Comparison of ENCODE assay signal across 10 mouse cellular contexts in genomic region chr15:94045131-94045756, GRCm38 (mm10).
DNase-seq lines count a peak whose midpoint lies in the region; ATAC-seq and TF ChIP-seq lines count a peak whose summit lies in the region.
"Had no signal": no experiment of that assay in that cellular context is flagged by ENCODE, and none has a peak within 500 bp of the region (broad histone marks: within the 10 kb centered on the region; RNA-seq: fewer than 3 reads in every experiment).

No protein-coding gene starts in this region.

- peak; percentile 33 to 54 for DNase-seq in frontal cortex, adult 2 months (ENCODE audit: extremely low spot score in 1 of 2, low spot score in 1 of 2)
- no peak for DNase-seq in frontal cortex, postnatal 10 days (ENCODE audit: low spot score in 2 of 2)
- DNase-seq in right cerebral cortex, adult 18-20 months, result peak; percentile 56
- DNase-seq in right cerebral cortex, postnatal 4 days, result no peak
- peak; percentile 71 for DNase-seq in layer of hippocampus, adult 9-11 months
- DNase-seq in stomach, postnatal 0 days (ENCODE audit: low spot score), result peak; percentile 22
- DNase-seq in cerebellum, adult 2 months, result no peak

- TF ChIP-seq EP300 in stomach, postnatal 0 days (optimal IDR thresholded peaks at IDR 0.05), result no peak

- H3K27ac ChIP-seq in stomach, postnatal 0 days (replicated peaks), result no peak overlapping the region
- H3K27ac ChIP-seq in cerebellum, adult 2 months (ENCODE audit: insufficient read depth, low read length), result no peak overlapping the region
- H3K27ac ChIP-seq in forebrain, embryonic 12.5 days, result no peak overlapping the region
- H3K27ac ChIP-seq: hindbrain, embryonic 15.5 days had no signal

- no peaks in the 10 kb centered on the region for H3K9me3 ChIP-seq in stomach, postnatal 0 days (ENCODE audit: control insufficient read depth, low read length)
- H3K9me3 ChIP-seq in forebrain, embryonic 12.5 days, result no peaks in the 10 kb centered on the region
- H3K9me3 ChIP-seq: hindbrain, embryonic 15.5 days had no signal

- ATAC-seq in stomach, postnatal 0 days (ENCODE audit: low FRiP score, low TSS enrichment), result peak; percentile 38; the same call in 1 of the 2 replicates
- no peak for ATAC-seq in forebrain, embryonic 12.5 days (ENCODE audit: low FRiP score)

- H3K4me2 ChIP-seq in stomach, postnatal 0 days (replicated peaks; ENCODE audit: low read depth), result peak overlapping the region; percentile 29
- H3K4me2 ChIP-seq in forebrain, embryonic 12.5 days, result no peak overlapping the region
- H3K4me2 ChIP-seq: hindbrain, embryonic 15.5 days had no signal

- WGBS in stomach, postnatal 0 days, result 53% methylated on average over 18 of the region's 18 CpGs
- 39% methylated on average over 18 of the region's 18 CpGs for WGBS in cerebellum, adult 2 months
- WGBS in forebrain, embryonic 12.5 days, result 89% methylated on average over 18 of the region's 18 CpGs

- no peak for TF ChIP-seq CTCF in stomach, postnatal 0 days (IDR thresholded peaks at IDR 0.05; ENCODE audit: low read depth)
- no peak for TF ChIP-seq CTCF in cerebellum, adult 2 months (IDR thresholded peaks at IDR 0.05; ENCODE audit: borderline replicate concordance, insufficient read depth, low read depth, low read length)

- H3K27me3 ChIP-seq in stomach, postnatal 0 days (ENCODE audit: control insufficient read depth, insufficient read depth, low read length), result no peaks in the 10 kb centered on the region
- H3K27me3 ChIP-seq in cerebellum, adult 2 months (ENCODE audit: control insufficient read depth, insufficient read depth, low read length), result no peaks in the 10 kb centered on the region
- no peaks in the 10 kb centered on the region for H3K27me3 ChIP-seq in forebrain, embryonic 12.5 days
- H3K27me3 ChIP-seq: hindbrain, embryonic 15.5 days; megakaryocyte, embryonic 14.5 days had no signal

- H3K36me3 ChIP-seq in stomach, postnatal 0 days (ENCODE audit: control insufficient read depth, insufficient read depth, low read length), result no peaks in the 10 kb centered on the region
- H3K36me3 ChIP-seq in forebrain, embryonic 12.5 days (replicated peaks), result no peaks in the 10 kb centered on the region
- H3K36me3 ChIP-seq: hindbrain, embryonic 15.5 days had no signal

- H3K9ac ChIP-seq in stomach, postnatal 0 days (ENCODE audit: low read length), result no peak overlapping the region
- H3K9ac ChIP-seq in forebrain, embryonic 12.5 days, result no peak overlapping the region
- H3K9ac ChIP-seq: hindbrain, embryonic 15.5 days had no signal

- TF ChIP-seq POLR2A in cerebellum, adult 2 months (IDR thresholded peaks at IDR 0.05; ENCODE audit: borderline replicate concordance, insufficient read depth, low read length), result no peak

- no peak overlapping the region for H3K4me3 ChIP-seq in stomach, postnatal 0 days (ENCODE audit: low read depth, low read length)
- no peak overlapping the region for H3K4me3 ChIP-seq in cerebellum, adult 2 months (replicated peaks; ENCODE audit: insufficient read depth, low read depth, low read length)
- no peak overlapping the region for H3K4me3 ChIP-seq in forebrain, embryonic 12.5 days (replicated peaks)
- H3K4me3 ChIP-seq: hindbrain, embryonic 15.5 days; megakaryocyte, embryonic 14.5 days had no signal

- no peaks in the 10 kb centered on the region for H3K4me1 ChIP-seq in stomach, postnatal 0 days (replicated peaks; ENCODE audit: control insufficient read depth, insufficient read depth)
- no peaks in the 10 kb centered on the region for H3K4me1 ChIP-seq in cerebellum, adult 2 months (ENCODE audit: control insufficient read depth, insufficient read depth, low read length)
- H3K4me1 ChIP-seq in forebrain, embryonic 12.5 days, result no peaks in the 10 kb centered on the region
- H3K4me1 ChIP-seq: hindbrain, embryonic 15.5 days; megakaryocyte, embryonic 14.5 days had no signal

Comparison
In these comparisons a context has a peak if more than half of its experiments do, and no peak if none do; other contexts are left out.
1. DNase-seq: peak in frontal cortex, adult 2 months (2 of 2), right cerebral cortex, adult 18-20 months (single experiment), layer of hippocampus, adult 9-11 months (single experiment) and stomach, postnatal 0 days (single experiment); none in frontal cortex, postnatal 10 days (0 of 2), right cerebral cortex, postnatal 4 days (single experiment) and cerebellum, adult 2 months (0 of 2).